Mouse (Mus musculus): ENCODE measurements around the gene Lrrc20.

DNA sequence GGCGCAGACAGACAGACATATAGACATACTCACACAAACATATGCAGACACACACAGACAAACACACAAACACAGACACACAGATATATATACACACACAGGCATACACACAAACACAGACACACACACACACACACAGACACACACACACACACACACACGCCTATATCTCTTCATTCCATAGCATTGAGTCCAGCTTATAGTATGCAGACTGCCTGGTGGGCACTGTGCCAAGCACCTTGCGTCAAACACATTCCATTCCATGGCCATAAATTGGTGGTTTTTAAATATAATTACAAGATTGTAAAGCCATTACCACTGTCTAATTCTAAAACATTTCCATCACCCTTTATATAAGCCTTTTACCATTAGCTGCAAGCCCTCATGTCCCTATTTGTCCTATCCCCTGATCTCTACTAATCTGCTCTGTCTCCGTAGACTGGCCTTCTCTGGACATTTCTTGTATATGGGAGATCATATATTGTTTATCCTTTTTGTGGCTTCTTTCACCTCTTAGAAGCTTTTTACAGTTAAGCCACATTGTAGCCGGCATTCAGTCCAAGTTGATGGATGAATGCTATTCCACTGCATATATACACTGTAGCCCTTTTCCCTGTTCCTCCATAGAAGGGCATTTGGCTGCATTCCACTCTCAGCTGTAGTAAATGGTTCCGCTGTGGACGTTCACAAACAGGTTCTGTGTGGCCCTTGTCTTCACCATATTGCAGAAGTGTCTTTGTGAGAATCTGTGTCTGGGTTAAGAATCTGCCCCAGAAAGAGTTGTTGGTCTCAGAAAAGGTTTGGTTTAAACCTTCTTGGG is 31.0 kb downstream of the Lrrc20 start:
- TF ChIP-seq EP300 (optimal IDR thresholded peaks at IDR 0.05) (no peak), CTCF (IDR thresholded peaks at IDR 0.05; ENCODE audit: low read depth) (no peak)
